Mouse (Mus musculus): Measurements from ENCODE around the gene Zkscan17.

DNA sequence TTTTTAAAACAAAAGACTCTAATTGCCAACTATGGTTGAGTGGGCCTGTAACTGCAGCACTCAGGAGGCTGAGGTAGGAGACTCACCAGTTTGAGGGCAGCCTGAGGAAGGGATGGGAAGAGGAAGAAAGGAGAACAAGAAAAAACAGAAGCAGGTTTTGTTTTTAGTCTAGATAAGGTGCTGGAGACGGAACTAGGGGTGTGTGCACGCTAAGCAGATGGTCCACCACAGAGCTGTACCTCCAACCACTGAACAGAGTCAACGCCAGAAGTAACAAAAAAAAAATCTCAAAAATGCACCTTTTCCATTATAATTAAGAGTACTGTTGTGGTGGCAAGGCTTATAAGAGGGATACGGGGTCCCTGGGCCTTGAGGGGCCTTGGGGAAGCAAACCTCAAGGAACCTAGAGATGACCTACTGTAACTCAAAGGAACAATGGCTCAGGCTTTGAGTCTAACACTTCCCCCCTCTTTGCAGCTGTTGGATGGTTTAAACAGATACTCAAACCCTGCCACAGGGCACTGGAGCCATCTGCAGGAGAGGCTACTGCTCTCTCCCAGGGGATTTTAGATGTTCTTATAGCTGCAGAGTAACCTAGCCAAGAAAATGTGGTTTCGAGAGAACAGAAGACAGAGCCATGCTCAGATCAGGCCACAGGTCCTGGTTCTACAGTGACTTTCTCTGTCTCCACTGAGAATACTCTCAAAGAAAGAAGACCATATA is 24.4 kb downstream of the Zkscan17 start:
- no peak for TF ChIP-seq EP300 (IDR thresholded peaks at IDR 0.05; ENCODE audit: low read depth)
- no peak for TF ChIP-seq CTCF (IDR thresholded peaks at IDR 0.05; ENCODE audit: low read depth)
